Mouse (Mus musculus) heart, adult 10 weeks (tissue): ENCODE measurements around the gene 4930415L06Rik. TPM values are rescaled to one million over a fixed set of nuclear protein-coding genes. Genes with fewer than 3 reads are reported as not detected.

Source experiments
- polyA plus RNA-seq: library from polyadenylated mRNA; stranded (reverse); fragments of 350-450 nt; fragmentation: Illumina TruSeq; extraction: RNeasy Lipid Tissue Mini Kit (QIAGEN cat#74804); gene quantifications from one replicate; pipeline ENCODE4 v1.2.3, GENCODE M21; 2014; ENCODE audit warnings: low read depth, low replicate concordance

The 4930415L06Rik gene
- polyA plus RNA-seq: not detected

DNA sequence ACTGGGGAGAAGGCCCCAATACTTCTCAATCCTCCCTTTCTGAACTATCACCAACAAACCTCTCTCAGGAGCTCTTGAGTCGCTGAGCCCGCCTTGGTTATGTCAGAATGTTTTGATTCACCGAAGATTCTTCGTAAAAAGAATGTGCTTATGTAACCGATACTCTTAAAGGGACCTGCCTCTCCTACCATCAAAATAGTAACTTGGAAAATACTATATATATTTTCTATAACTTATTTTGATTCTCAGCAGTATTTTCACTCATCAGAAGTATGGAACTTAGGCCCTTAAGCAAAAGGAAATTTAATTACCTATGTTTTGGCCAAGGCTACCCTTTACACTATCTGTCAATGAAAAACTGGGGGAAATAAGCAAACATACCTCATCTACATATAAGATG, at the start of gene 4930415L06Rik:
Gene 4930415L06Rik (minus strand): TSS at position 101 of the 400 bp plus-strand sequence.

Other genes with a start within 250 kb of the 4930415L06Rik start
- not detected for gene 4932429P05Rik, start 180.6 kb downstream of the 4930415L06Rik start, polyA plus RNA-seq